Mouse (Mus musculus): ENCODE measurements at regions not wholly inside any gene's neighbourhood (a gene's known extent, or its start where the extent isn't known, plus 50 kb on each side); places are given as distances from the start of the nearest gene placed in this dataset.

GRCm38 (mm10) chr3:128429706-128430105 is 533.6 kb upstream of the Fam241a start:
- TF ChIP-seq CTCF (IDR thresholded peaks at IDR 0.05; ENCODE audit: extremely low read depth, insufficient read depth, insufficient read length, insufficient replicate concordance) (no peak), POLR2A (IDR thresholded peaks at IDR 0.05; ENCODE audit: low read depth, low read length) (no peak)
- no peak overlapping the region for H3K4me3 ChIP-seq (ENCODE audit: extremely low read depth, insufficient read depth, insufficient read length)
- no peaks in the 10 kb centered on the region for H3K4me1 ChIP-seq (ENCODE audit: control insufficient read depth, insufficient read depth, insufficient read length)
- H3K27me3 ChIP-seq (ENCODE audit: control insufficient read depth, insufficient read depth, low read length) = no peaks in the 10 kb centered on the region
- H3K27ac ChIP-seq (ENCODE audit: insufficient read depth, low read length) = no peak overlapping the region
- DNase-seq (ENCODE audit: low read depth in 1 of 2, low spot score in 2 of 2) = no peak
- H3K36me3 ChIP-seq (ENCODE audit: control insufficient read depth, insufficient read depth, low read length) = no peaks in the 10 kb centered on the region

GRCm38 (mm10) chr3:128415568-128415967 is 519.4 kb upstream of the Fam241a start:
- Histone ChIP-seq H3K36me3 (ENCODE audit: control insufficient read depth, insufficient read depth, low read length) (no peaks in the 10 kb centered on the region), H3K27ac (ENCODE audit: insufficient read depth, low read length) (no peak overlapping the region), H3K4me1 (ENCODE audit: control insufficient read depth, insufficient read depth, insufficient read length) (no peaks in the 10 kb centered on the region), H3K27me3 (ENCODE audit: control insufficient read depth, insufficient read depth, low read length) (no peaks in the 10 kb centered on the region), H3K4me3 (ENCODE audit: extremely low read depth, insufficient read depth, insufficient read length) (no peak overlapping the region)
- TF ChIP-seq CTCF (IDR thresholded peaks at IDR 0.05; ENCODE audit: extremely low read depth, insufficient read depth, insufficient read length, insufficient replicate concordance) (no peak), POLR2A (IDR thresholded peaks at IDR 0.05; ENCODE audit: low read depth, low read length) (no peak)
- 94% methylated on average over 2 of the region's 2 CpGs for WGBS
- DNase-seq (ENCODE audit: low read depth in 1 of 2, low spot score in 2 of 2) = no peak

GRCm38 (mm10) chr3:128413481-128413880 is 517.4 kb upstream of the Fam241a start:
- 84% methylated on average over 1 of the region's 1 CpGs for WGBS
- H3K4me1 ChIP-seq (ENCODE audit: control insufficient read depth, insufficient read depth, insufficient read length) = no peaks in the 10 kb centered on the region
- no peak for DNase-seq (ENCODE audit: low read depth in 1 of 2, low spot score in 2 of 2)
- TF ChIP-seq POLR2A (IDR thresholded peaks at IDR 0.05; ENCODE audit: low read depth, low read length) (no peak), CTCF (IDR thresholded peaks at IDR 0.05; ENCODE audit: extremely low read depth, insufficient read depth, insufficient read length, insufficient replicate concordance) (no peak)
- H3K4me3 ChIP-seq (ENCODE audit: extremely low read depth, insufficient read depth, insufficient read length) = no peak overlapping the region
- H3K27me3 ChIP-seq (ENCODE audit: control insufficient read depth, insufficient read depth, low read length) = no peaks in the 10 kb centered on the region
- no peaks in the 10 kb centered on the region for H3K36me3 ChIP-seq (ENCODE audit: control insufficient read depth, insufficient read depth, low read length)
- no peak overlapping the region for H3K27ac ChIP-seq (ENCODE audit: insufficient read depth, low read length)

GRCm38 (mm10) chr3:128412157-128412556 is 516.0 kb upstream of the Fam241a start:
- no peak overlapping the region for H3K27ac ChIP-seq (ENCODE audit: insufficient read depth, low read length)
- no peaks in the 10 kb centered on the region for H3K4me1 ChIP-seq (ENCODE audit: control insufficient read depth, insufficient read depth, insufficient read length)
- no peak overlapping the region for H3K4me3 ChIP-seq (ENCODE audit: extremely low read depth, insufficient read depth, insufficient read length)
- H3K36me3 ChIP-seq (ENCODE audit: control insufficient read depth, insufficient read depth, low read length) = no peaks in the 10 kb centered on the region
- H3K27me3 ChIP-seq (ENCODE audit: control insufficient read depth, insufficient read depth, low read length) = no peaks in the 10 kb centered on the region
- no peak for DNase-seq (ENCODE audit: low read depth in 1 of 2, low spot score in 2 of 2)
- no peak for TF ChIP-seq POLR2A (IDR thresholded peaks at IDR 0.05; ENCODE audit: low read depth, low read length)
- no peak for TF ChIP-seq CTCF (IDR thresholded peaks at IDR 0.05; ENCODE audit: extremely low read depth, insufficient read depth, insufficient read length, insufficient replicate concordance)

- WGBS = 88% methylated on average over 3 of the region's 3 CpGs
- no peak for TF ChIP-seq CTCF (IDR thresholded peaks at IDR 0.05; ENCODE audit: extremely low read depth, insufficient read depth, insufficient read length, insufficient replicate concordance)
- no peak for TF ChIP-seq POLR2A (IDR thresholded peaks at IDR 0.05; ENCODE audit: low read depth, low read length)
- Histone ChIP-seq H3K4me1 (ENCODE audit: control insufficient read depth, insufficient read depth, insufficient read length) (no peaks in the 10 kb centered on the region), H3K27me3 (ENCODE audit: control insufficient read depth, insufficient read depth, low read length) (no peaks in the 10 kb centered on the region), H3K4me3 (ENCODE audit: extremely low read depth, insufficient read depth, insufficient read length) (no peak overlapping the region), H3K27ac (ENCODE audit: insufficient read depth, low read length) (no peak overlapping the region), H3K36me3 (ENCODE audit: control insufficient read depth, insufficient read depth, low read length) (no peaks in the 10 kb centered on the region)
- no peak for DNase-seq (ENCODE audit: low read depth in 1 of 2, low spot score in 2 of 2)
Observed at GRCm38 (mm10) chr3:128394805-128395204, 498.7 kb upstream of the Fam241a start.

- H3K27me3 ChIP-seq (ENCODE audit: control insufficient read depth, insufficient read depth, low read length) = no peaks in the 10 kb centered on the region
- no peak overlapping the region for H3K27ac ChIP-seq (ENCODE audit: insufficient read depth, low read length)
- no peaks in the 10 kb centered on the region for H3K36me3 ChIP-seq (ENCODE audit: control insufficient read depth, insufficient read depth, low read length)
- TF ChIP-seq POLR2A (IDR thresholded peaks at IDR 0.05; ENCODE audit: low read depth, low read length) (no peak), CTCF (IDR thresholded peaks at IDR 0.05; ENCODE audit: extremely low read depth, insufficient read depth, insufficient read length, insufficient replicate concordance) (no peak)
- H3K4me3 ChIP-seq (ENCODE audit: extremely low read depth, insufficient read depth, insufficient read length) = no peak overlapping the region
- no peaks in the 10 kb centered on the region for H3K4me1 ChIP-seq (ENCODE audit: control insufficient read depth, insufficient read depth, insufficient read length)
- DNase-seq (ENCODE audit: low read depth in 1 of 2, low spot score in 2 of 2) = no peak
- WGBS = 90% methylated on average over 4 of the region's 4 CpGs
Observed at GRCm38 (mm10) chr3:128380579-128380978, 484.5 kb upstream of the Fam241a start.

- Histone ChIP-seq H3K4me1 (ENCODE audit: control insufficient read depth, insufficient read depth, insufficient read length) (no peaks in the 10 kb centered on the region), H3K36me3 (ENCODE audit: control insufficient read depth, insufficient read depth, low read length) (no peaks in the 10 kb centered on the region), H3K4me3 (ENCODE audit: extremely low read depth, insufficient read depth, insufficient read length) (no peak overlapping the region), H3K27ac (ENCODE audit: insufficient read depth, low read length) (no peak overlapping the region), H3K27me3 (ENCODE audit: control insufficient read depth, insufficient read depth, low read length) (no peaks in the 10 kb centered on the region)
- 75% methylated on average over 5 of the region's 5 CpGs for WGBS
- no peak for TF ChIP-seq CTCF (IDR thresholded peaks at IDR 0.05; ENCODE audit: extremely low read depth, insufficient read depth, insufficient read length, insufficient replicate concordance)
- no peak for TF ChIP-seq POLR2A (IDR thresholded peaks at IDR 0.05; ENCODE audit: low read depth, low read length)
- DNase-seq (ENCODE audit: low read depth in 1 of 2, low spot score in 2 of 2) = no peak
Observed at GRCm38 (mm10) chr3:128369521-128370127, 473.5 kb upstream of the Fam241a start.

All from spleen, adult 2 months (tissue).